8 mouse cellular contexts compared by ENCODE assay signal in genomic region chr3:70482521-70482920, GRCm38 (mm10).
DNase-seq lines count a peak whose midpoint lies in the region; ATAC-seq and TF ChIP-seq lines count a peak whose summit lies in the region.

No protein-coding gene starts in this region.

- no peak overlapping the region; the same call in 1 of the 2 replicates for H3K4me2 ChIP-seq in lung, embryonic 16.5 days (ENCODE audit: low read depth, low read length)

- H3K4me3 ChIP-seq in lung, embryonic 16.5 days (ENCODE audit: low read length): no peak overlapping the region
- no peak overlapping the region for H3K4me3 ChIP-seq in lung, adult 2 months (replicated peaks; ENCODE audit: extremely low read depth, low read depth, low read length)
- H3K4me3 ChIP-seq in olfactory bulb, adult 2 months (ENCODE audit: insufficient read depth, low read depth, low read length): no peak overlapping the region

- 0 out of 2 replicates have a peak, but pooled peaks cover 2% of the 10 kb centered on the region for H3K4me1 ChIP-seq in lung, embryonic 16.5 days (replicated peaks; ENCODE audit: control insufficient read depth, insufficient read depth, low read length)
- H3K4me1 ChIP-seq in lung, adult 2 months (ENCODE audit: control insufficient read depth, insufficient read depth, low read length): no peaks in the 10 kb centered on the region
- no peaks in the 10 kb centered on the region for H3K4me1 ChIP-seq in olfactory bulb, adult 2 months (ENCODE audit: control insufficient read depth, insufficient read depth, low read length)

- no peak for TF ChIP-seq POLR2A in lung, adult 2 months (IDR thresholded peaks at IDR 0.05; ENCODE audit: borderline replicate concordance, extremely low read depth, low read depth, low read length)
- TF ChIP-seq POLR2A in olfactory bulb, adult 2 months (IDR thresholded peaks at IDR 0.05; ENCODE audit: insufficient read depth, low read depth, low read length): no peak

- 22% methylated on average over 9 of the region's 9 CpGs for WGBS in lung, embryonic 16.5 days
- WGBS in lung, adult 2 months: 38% methylated on average over 9 of the region's 9 CpGs
- WGBS in olfactory bulb, adult 2 months: 12% methylated on average over 9 of the region's 9 CpGs

- H3K9ac ChIP-seq in lung, embryonic 16.5 days (ENCODE audit: low read length): no peak overlapping the region

- no peak for TF ChIP-seq CTCF in lung, adult 2 months (IDR thresholded peaks at IDR 0.05; ENCODE audit: insufficient read depth, low read length)
- peak; percentile 58 for TF ChIP-seq CTCF in olfactory bulb, adult 2 months (IDR thresholded peaks at IDR 0.05; ENCODE audit: insufficient read depth, low read depth, low read length)

- H3K27me3 ChIP-seq in lung, embryonic 16.5 days (ENCODE audit: control insufficient read depth, insufficient read depth, low read depth, low read length): no peaks in the 10 kb centered on the region

- H3K36me3 ChIP-seq in lung, embryonic 16.5 days (ENCODE audit: control insufficient read depth, insufficient read depth, low read length): no peaks in the 10 kb centered on the region

- H3K9me3 ChIP-seq in lung, embryonic 16.5 days (ENCODE audit: control insufficient read depth, low read length): no peaks in the 10 kb centered on the region

- H3K27ac ChIP-seq in lung, embryonic 16.5 days (ENCODE audit: low read length): no peak overlapping the region
- no peak overlapping the region for H3K27ac ChIP-seq in olfactory bulb, adult 2 months (ENCODE audit: insufficient read depth, low read depth, low read length)

- ATAC-seq in lung, embryonic 16.5 days (ENCODE audit: low read depth): peak; percentile 83

- DNase-seq in lung, adult 2 months: no peak
- DNase-seq in cerebellum, postnatal 4 days (ENCODE audit: low spot score in 2 of 2): peak; percentile 41 to 64
- peak; percentile 71 to 72 for DNase-seq in frontal cortex, postnatal 36 days (ENCODE audit: low spot score in 2 of 2)
- peak; percentile 76 to 81 for DNase-seq in layer of hippocampus, postnatal 36 days
- DNase-seq in thymus, postnatal 0 days (ENCODE audit: low spot score): no peak
- no peak for DNase-seq in urinary bladder, postnatal 10 days (ENCODE audit: low spot score)

Comparison
In these comparisons a context has a peak if more than half of its experiments do, and no peak if none do; other contexts are left out.
1. DNase-seq: peak in cerebellum, postnatal 4 days (2 of 2), frontal cortex, postnatal 36 days (2 of 2) and layer of hippocampus, postnatal 36 days (2 of 2); none in lung, adult 2 months (single experiment), thymus, postnatal 0 days (single experiment) and urinary bladder, postnatal 10 days (single experiment).